16 mouse cellular contexts compared by ENCODE assay signal in the genomic region with DNA sequence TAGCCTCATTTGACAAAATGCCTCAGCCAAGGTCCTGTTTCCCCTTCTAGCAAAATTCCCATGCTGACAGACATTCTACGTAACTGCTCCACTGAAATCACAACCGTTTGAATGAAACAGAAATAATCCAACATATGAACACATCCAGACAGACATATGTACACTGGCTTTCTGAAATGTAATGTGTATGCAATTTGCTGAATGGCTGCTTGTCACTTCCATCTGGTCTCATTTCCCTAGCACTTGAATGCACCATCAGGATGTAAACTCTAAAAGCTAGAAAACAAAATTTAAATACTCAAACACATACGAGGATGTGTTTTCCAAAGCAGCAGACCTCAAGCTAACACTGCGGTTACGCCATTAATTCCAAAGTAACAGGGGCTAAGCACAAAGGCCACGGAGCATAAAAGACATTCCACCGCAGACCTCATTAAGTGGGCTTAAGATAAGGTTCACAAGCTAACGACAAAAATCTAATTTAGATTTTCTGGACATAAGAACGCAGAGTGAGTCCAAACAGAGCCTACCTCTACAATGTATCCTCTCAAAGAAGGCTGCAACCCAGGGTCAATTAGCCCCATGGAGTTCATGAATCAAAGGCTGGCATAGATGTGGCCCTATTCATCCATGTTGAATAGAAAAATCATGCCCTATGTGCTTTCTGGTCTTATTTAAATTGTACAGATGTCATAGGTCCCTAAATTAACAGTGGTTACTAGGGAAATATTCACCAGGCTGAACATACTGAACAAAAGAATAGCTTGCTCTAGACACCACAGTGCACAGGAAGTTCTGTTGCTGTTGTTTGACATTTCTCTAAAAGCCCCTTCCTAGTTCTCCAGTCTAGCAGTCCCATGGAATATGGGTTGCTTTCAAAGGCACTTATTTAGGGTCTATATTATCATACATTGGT.
A peak's percentile ranks its signal among the peaks of the same experiment; 100 is the strongest.
DNase-seq lines count a peak whose midpoint lies in the region; ATAC-seq lines count a peak whose summit lies in the region.
"Had no signal": no experiment of that assay in that cellular context is flagged by ENCODE, and none has a peak within 500 bp of the region (broad histone marks: within the 10 kb centered on the region; RNA-seq: fewer than 3 reads in every experiment).

No protein-coding gene starts in this region.

- no peaks in the 10 kb centered on the region for H3K9me3 ChIP-seq in midbrain, embryonic 11.5 days (ENCODE audit: control insufficient read depth, low read length)
- no peaks in the 10 kb centered on the region for H3K9me3 ChIP-seq in midbrain, embryonic 10.5 days (replicated peaks)
- no peaks in the 10 kb centered on the region for H3K9me3 ChIP-seq in forebrain, embryonic 10.5 days
- H3K9me3 ChIP-seq: heart, embryonic 10.5 days had no signal

- H3K4me1 ChIP-seq in midbrain, embryonic 11.5 days (ENCODE audit: control insufficient read depth, insufficient read depth, low read length): peaks cover 8% of the 10 kb centered on the region; the same call in 1 of the 2 replicates
- peaks cover 33% of the 10 kb centered on the region for H3K4me1 ChIP-seq in midbrain, embryonic 10.5 days
- peaks cover 43% of the 10 kb centered on the region for H3K4me1 ChIP-seq in forebrain, embryonic 10.5 days
- H3K4me1 ChIP-seq: heart, embryonic 10.5 days had no signal

- H3K36me3 ChIP-seq in midbrain, embryonic 11.5 days (ENCODE audit: control insufficient read depth, insufficient read depth, low read length): no peaks in the 10 kb centered on the region; the same call in 1 of the 2 replicates
- H3K36me3 ChIP-seq in midbrain, embryonic 10.5 days: peaks cover 49% of the 10 kb centered on the region
- peaks cover 34% of the 10 kb centered on the region for H3K36me3 ChIP-seq in forebrain, embryonic 10.5 days (replicated peaks)
- H3K36me3 ChIP-seq: heart, embryonic 10.5 days had no signal

- DNase-seq in midbrain, embryonic 11.5 days (ENCODE audit: low spot score, missing footprints): no peak
- DNase-seq in midbrain, embryonic 10.5 days (ENCODE audit: low spot score): no peak
- peak; percentile 55 for DNase-seq in forebrain, embryonic 10.5 days (ENCODE audit: extremely low spot score, low spot score)
- DNase-seq in mesoderm, embryonic 11.5 days (ENCODE audit: low read depth, low spot score): peak; percentile 34
- DNase-seq in left cerebral cortex, adult 9 months (ENCODE audit: low spot score in 2 of 2): no peak
- no peak for DNase-seq in gastrocnemius, postnatal 25 days
- DNase-seq in cerebellum, postnatal 14 days: no peak
- DNase-seq: cerebellum, adult 9-10 months; heart, postnatal 14 days; kidney, postnatal 10 days; layer of hippocampus, adult 9-11 months; lung, adult 2 months; lung, postnatal 4 days; thymus, postnatal 36 days had no signal

- no peaks in the 10 kb centered on the region for H3K27me3 ChIP-seq in midbrain, embryonic 11.5 days (ENCODE audit: control insufficient read depth, insufficient read depth, low read length)
- peaks cover 10% of the 10 kb centered on the region for H3K27me3 ChIP-seq in midbrain, embryonic 10.5 days (ENCODE audit: low read depth, poor library complexity, severe bottlenecking)
- peaks cover 78% of the 10 kb centered on the region for H3K27me3 ChIP-seq in forebrain, embryonic 10.5 days (ENCODE audit: poor library complexity, severe bottlenecking)

- H3K4me3 ChIP-seq in midbrain, embryonic 11.5 days (ENCODE audit: low read depth, low read length): no peak overlapping the region
- H3K4me3 ChIP-seq in midbrain, embryonic 10.5 days: no peak overlapping the region
- no peak overlapping the region for H3K4me3 ChIP-seq in forebrain, embryonic 10.5 days
- H3K4me3 ChIP-seq: heart, embryonic 10.5 days had no signal

- H3K4me2 ChIP-seq in midbrain, embryonic 11.5 days: no peak overlapping the region

- no peak overlapping the region for H3K27ac ChIP-seq in midbrain, embryonic 11.5 days (ENCODE audit: low read depth, low read length)
- no peak overlapping the region for H3K27ac ChIP-seq in midbrain, embryonic 10.5 days (replicated peaks)
- H3K27ac ChIP-seq in forebrain, embryonic 10.5 days: peak overlapping the region; percentile 58
- H3K27ac ChIP-seq: heart, embryonic 10.5 days had no signal

- peak; percentile 58; the same call in 1 of the 2 replicates for ATAC-seq in midbrain, embryonic 11.5 days (ENCODE audit: low FRiP score)
- ATAC-seq: intestine, postnatal 0 days had no signal

- WGBS in midbrain, embryonic 11.5 days: 38% methylated on average over 9 of the region's 9 CpGs
- 39% methylated on average over 9 of the region's 9 CpGs for WGBS in midbrain, embryonic 10.5 days
- 23% methylated on average over 9 of the region's 9 CpGs for WGBS in forebrain, embryonic 10.5 days

- no peak overlapping the region for H3K9ac ChIP-seq in midbrain, embryonic 11.5 days (ENCODE audit: low read length)

Comparison
In these comparisons a context has a peak if more than half of its experiments do, and no peak if none do; other contexts are left out.
1. DNase-seq: peak in forebrain, embryonic 10.5 days (single experiment) and mesoderm, embryonic 11.5 days (single experiment); none in midbrain, embryonic 11.5 days (single experiment), midbrain, embryonic 10.5 days (single experiment), left cerebral cortex, adult 9 months (0 of 2), gastrocnemius, postnatal 25 days (single experiment) and cerebellum, postnatal 14 days (0 of 2).